Mouse (Mus musculus): Measurements from ENCODE around the gene Cnot11.
A peak's percentile ranks its signal among the peaks of the same experiment; 100 is the strongest.

The Cnot11 gene

DNA sequence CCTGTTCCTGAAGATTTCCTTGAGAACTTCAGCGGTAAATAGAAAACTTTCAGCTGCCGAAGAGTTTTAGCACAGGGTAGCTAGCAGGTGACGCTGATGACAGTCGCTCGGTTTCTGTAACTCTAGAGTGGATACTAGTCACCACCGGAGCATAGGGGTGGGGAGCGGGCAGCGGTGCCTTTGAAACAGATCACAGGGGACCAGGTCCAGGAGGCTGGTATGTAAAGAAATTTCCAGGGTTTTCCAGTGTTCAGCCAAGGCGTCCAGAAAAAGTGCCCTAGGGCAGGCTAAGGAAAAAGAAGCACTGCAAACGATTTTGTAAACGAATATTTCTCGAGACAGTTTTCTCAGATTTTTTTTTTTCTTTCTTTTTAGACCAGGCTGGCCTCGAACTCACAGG lies at the start of gene Cnot11:
TSS of gene Cnot11 (plus strand) at position 162 of the 400 bp plus-strand sequence.
- no peak for DNase-seq (ENCODE audit: low spot score)

DNA sequence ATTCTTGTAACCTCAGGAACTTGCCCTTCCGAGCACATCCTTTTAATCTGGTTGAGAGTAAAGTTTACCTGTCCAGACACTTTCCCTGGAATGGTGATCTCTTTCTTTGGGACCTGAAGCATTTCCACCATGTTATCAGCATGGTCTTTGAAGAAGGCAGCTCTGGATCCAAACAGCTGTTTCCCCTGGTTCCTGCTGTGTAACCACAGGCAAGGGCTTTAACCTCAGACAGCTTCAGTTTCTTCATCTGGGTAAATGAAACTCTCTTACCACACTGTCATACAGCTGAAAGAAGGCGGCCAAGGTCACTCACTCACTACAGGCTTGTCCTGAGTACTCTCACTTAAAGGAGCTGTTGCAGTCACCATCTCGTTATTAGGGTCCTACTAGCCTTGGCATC lies 47.4 kb upstream of the Cnot11 start:
- DNase-seq (ENCODE audit: low spot score), result no peak

DNA sequence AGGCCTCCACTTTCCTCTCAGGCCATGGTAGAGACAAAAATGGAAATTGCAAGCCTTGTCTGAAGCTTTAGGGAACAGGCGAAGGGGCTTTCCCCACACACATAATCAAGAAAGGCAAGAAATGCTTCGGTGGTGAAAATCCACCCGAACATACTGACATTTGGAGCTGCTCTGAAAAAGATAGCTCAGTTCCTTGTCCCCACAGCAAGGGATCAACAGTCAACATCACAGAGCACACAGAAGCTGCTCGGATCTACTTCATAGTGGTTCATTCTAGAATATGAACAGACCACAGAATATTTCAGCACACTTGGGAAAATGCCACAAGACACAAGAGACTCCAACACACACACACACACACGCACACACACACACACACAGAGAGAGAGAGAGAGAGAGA lies 41.6 kb upstream of the Cnot11 start:
- DNase-seq (ENCODE audit: low spot score), result no peak

DNA sequence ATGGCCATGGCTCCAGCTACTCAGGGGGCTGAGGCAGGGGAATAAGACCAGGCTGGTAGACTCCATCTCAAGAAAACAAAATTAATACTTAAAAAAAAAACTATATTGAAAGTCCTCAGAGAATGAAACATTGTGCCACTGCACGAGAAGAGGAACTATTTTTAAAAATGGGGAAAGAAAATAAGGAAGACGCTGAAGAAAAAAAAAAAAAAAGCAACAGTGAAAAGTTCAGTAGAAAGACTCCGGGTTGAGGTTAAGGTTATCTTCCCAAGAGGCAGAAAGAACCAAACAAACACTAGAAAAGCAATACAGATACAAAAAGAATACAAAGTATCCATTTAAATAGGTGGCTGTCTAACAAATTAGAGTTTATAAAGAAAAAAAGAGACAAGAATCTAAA lies 41.1 kb upstream of the Cnot11 start:
- no peak for DNase-seq (ENCODE audit: low spot score)

DNA sequence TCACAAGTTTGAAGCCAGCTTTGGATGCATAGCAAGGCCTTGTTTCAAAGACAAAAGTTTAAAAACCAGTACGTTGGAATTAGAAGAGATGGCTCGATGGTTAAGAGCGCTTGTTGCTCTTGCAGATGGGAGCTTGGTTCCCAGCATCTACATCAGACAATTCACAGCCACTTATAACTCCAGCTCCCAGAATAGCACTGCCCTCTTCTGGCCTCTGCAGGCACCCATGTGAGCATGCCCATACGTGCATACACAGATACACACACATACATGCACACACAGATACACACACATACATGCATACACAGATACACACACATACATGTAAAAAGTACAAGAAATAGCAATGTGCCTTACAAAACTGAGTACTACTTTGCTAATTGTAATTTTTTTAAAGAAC lies 37.8 kb upstream of the Cnot11 start:
- no peak for DNase-seq (ENCODE audit: low spot score)

DNA sequence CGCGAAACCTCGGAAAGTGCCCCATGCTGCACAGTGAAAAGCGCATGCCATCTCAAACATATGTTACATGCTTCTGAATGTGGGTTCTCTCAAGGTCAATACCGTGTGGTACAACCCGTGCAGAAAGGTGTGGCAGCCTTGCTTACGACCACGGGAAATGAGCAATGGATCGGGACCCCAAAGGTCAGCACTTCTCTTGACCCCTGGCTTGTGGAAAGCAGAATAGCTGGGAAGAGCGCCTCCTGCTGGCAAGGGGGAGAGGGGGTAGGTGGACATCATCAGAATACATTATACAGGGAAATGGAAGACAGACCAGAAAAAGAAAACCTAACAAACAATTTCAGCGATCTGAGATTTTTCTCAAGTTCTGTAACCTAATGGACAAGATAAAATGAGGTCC lies 37.0 kb upstream of the Cnot11 start:
- no peak for DNase-seq (ENCODE audit: low spot score)

DNA sequence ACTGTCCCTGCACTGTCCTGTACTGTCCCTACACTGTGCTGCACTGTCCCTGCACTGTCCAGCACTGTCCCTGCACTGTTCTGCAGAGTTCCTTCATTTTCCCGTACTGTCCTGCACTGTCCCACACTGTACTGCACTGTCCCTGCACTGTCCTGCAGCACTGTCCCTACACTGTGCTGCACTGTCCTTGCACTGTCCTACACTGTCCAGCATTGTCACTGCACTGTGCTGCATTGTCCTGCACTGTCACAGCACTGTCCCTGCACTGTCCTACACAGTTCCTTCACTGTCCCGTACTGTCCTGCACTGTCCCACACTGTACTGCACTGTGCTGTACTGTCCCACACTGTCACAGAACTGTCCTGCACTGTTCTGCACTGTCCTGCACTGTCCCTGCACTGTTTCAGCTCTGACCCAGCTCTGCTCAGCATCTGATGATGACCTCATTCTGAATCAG lies 35.3 kb upstream of the Cnot11 start:
- DNase-seq (ENCODE audit: low spot score), result no peak

DNA sequence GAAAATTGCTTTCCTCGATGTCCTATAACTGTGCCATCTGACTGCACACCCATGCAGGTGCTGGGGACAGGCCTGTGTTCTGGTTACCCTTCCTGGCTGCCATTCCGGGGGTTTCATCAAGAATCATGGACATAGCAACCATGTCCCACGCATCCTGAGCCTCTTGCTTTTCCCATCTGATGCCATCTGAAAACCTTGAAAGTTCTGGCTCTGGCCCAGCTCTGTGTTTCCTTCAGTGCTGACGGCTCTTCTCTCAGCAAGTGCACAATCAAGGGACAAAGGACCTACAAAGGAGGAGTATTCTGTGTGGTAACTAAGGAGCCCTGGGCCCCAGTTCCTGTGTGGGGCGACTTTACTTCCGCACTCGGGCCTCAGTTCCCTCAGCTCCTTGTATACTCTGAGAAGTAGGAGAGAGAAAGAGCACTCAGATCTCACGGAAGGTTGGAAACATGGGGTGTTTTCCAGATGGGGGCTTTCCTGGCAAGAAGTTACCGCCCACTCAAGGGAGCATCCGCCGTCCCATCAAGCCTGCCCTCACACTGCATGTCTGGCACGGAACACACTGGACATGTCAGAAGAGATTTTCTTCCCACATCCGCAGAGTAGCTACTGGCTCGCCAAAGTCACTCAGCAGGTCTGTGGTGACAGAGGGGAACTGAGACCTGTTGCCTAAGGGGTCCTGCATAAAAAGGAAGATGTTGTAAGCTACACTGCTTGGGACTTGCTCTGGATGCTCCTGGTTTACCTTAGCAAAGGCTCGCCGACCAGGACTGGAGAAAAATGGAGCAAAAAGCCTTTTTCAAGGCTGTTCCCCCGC lies 31.8 kb upstream of the Cnot11 start:
- no peak for DNase-seq (ENCODE audit: low spot score)

DNA sequence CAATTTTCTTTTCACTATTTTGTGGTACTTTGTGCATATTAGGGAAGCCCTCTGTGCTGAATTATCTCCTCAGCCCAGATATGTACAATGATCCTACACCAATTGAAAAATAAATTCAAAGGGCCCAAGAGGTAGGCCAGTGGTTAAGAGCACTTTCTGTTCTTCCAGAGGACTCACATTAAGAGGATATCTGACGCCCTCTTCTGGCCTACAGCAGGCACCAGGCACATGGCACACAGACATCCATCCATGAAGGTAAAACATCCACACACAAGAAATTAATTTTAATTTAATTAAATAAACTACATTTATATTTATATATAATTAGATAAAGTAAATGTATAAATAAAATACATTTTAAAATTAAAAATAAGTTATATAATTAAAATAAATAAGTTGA lies 30.5 kb upstream of the Cnot11 start:
- DNase-seq (ENCODE audit: low spot score), result no peak

DNA sequence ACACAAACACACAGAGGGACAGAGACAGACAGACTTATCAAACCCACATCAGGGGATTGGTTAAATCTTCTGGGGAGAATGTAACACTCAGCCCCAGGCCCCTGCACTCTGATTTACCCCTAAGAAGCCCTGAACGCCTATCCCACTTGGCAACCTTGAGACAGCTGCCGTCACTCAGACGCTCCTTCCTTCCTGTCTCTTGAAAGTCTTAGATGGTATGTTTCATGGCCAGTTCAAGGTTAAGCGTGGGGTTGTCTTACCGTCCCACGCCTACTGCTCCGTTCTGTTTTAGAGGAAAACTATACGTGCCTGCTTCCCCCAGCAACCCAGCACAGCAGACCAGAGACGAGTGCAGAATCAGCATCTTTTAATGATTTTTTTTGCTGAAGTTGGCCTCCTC lies 29.2 kb upstream of the Cnot11 start:
- no peak for DNase-seq (ENCODE audit: low spot score)

DNA sequence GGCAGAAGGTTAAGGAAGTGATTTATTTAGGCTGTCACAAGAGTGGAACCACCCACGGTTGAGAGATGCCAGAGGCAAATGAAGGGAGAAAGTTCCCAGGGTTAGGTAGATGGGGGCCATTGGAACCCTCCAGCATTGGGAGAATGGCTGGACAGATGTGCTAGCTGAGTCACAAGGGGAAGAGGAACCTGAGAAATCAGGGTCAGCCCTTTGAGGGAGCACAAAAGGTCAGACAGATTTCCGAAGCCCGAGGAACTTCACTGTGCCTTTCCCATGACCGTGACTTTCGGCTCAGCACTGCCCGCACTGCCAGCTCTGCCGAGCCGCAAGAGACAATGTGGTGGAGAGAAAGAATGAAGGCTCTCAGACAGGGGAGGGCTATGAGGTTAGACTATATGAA lies 23.0 kb upstream of the Cnot11 start:
- no peak for DNase-seq (ENCODE audit: low spot score)

DNA sequence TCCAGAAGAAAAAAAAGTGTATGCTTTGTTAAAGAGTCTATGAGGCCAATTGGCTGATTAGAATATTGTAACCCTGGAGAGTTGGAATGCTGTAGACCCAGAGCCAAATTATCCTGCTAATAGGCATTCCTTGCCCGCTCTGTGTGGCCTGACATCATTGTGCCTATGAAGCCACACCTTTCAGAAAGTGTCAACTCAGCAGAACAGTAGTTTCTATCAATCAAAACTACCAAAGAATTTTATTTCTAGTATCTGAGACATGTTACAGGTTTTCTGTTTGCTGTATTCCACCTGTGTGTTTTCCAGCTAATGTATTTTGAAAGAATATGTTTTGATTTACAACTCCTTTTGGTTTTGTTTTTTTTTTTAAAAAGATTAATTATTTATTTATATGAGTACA lies 22.6 kb upstream of the Cnot11 start:
- no peak for DNase-seq (ENCODE audit: low spot score)

GRCm38 (mm10) chr1:39515303-39515991 lies 19.3 kb upstream of the Cnot11 start:
- DNase-seq (ENCODE audit: low spot score), result no peak

DNA sequence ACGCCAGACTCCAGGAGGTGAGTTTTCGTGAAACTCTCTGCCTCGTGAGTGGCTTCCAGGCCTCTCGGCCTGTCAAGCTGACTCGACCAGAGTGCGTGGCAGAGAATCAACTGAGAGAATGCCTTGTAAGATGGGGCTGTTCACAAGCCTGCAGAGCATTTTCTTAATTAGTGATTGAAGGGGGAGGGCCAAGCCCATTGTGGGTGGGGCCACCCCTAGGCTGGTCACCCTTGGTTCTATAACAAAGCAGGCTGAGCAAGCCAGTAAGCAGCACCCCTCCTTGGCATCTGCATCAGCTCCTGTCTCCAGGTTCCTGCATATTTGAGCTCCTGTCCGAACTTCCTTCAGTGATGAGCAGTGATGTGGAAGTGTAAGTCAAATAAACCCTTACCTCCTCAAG lies 13.5 kb upstream of the Cnot11 start:
- no peak for DNase-seq (ENCODE audit: low spot score)

- DNase-seq (ENCODE audit: low spot score), result no peak
Observed at GRCm38 (mm10) chr1:39522519-39522918, 12.3 kb upstream of the Cnot11 start.

DNA sequence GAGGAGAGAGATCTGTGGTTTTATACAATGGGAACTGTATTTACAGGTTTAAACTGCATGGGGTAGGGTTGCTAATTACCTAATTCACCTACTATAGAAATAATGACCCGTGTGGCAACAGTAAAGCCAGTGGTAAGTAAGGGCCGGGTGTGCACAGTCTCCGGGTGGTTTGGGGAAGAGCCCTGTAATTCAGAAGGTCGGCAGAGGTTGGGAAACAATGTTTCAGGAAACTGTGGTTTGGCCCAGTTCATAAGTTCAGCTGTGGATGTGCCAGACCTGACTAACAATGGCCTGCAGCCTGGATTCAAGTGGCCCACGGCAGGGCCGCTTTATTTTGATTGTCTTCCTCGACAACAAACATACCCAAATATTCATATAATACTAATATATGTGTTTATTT lies 9.0 kb upstream of the Cnot11 start:
- no peak for DNase-seq (ENCODE audit: low spot score)

GRCm38 (mm10) chr1:39526371-39527167 lies 8.2 kb upstream of the Cnot11 start:
- no peak for DNase-seq (ENCODE audit: low spot score)

DNA sequence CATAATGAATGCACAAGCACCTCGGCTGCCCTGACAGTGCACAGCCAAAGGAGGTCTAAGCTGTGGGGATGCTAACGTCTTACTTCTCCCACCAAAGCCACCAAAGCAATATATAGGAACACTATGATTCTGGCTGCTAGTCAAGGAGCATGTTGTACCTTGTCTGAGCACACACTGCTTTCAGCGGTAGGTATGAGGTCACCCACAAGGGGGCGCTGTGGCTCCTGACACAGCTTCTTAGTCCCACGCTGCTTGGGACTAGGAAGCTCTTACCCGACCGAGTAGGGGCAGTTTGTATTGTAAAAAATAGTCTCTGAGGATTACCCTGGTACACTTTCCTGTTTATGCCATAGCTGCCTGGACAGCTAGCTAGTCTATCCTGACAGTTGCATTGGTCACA lies 7.4 kb upstream of the Cnot11 start:
- DNase-seq (ENCODE audit: low spot score), result peak; percentile 62

DNA sequence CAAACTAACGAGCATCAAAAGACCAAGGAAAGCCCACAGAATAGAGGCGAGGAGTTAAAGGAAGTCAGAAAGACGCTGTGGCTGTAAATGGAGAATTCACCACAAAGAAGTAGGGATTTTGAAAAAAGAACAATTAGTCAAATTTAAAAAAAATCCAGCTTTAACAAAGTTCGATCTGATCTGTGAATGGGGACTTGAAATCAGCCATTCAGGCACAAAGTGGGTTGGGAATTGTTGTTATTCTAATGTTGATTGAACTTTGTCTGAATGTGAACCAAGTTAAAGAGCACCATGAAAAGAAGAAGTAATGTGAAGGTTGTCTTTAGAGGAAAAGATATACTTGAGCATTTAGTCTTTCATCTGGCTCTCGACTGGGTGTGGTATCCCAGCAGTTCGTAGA lies 6.5 kb upstream of the Cnot11 start:
- DNase-seq (ENCODE audit: low spot score), result no peak

- DNase-seq (ENCODE audit: low spot score), result peak; percentile 64
Observed at GRCm38 (mm10) chr1:39530258-39530943, 4.4 kb upstream of the Cnot11 start.

- DNase-seq (ENCODE audit: low spot score), result no peak
Observed at GRCm38 (mm10) chr1:39531036-39531435, 3.8 kb upstream of the Cnot11 start.

GRCm38 (mm10) chr1:39533917-39534316 lies 875 bp upstream of the Cnot11 start:
- DNase-seq (ENCODE audit: low spot score), result no peak
